Mouse (Mus musculus) hindbrain, embryonic 16.5 days (tissue): ENCODE data around the gene Por. TPM values are rescaled to one million over a fixed set of nuclear protein-coding genes. Genes with fewer than 3 reads are reported as not detected.

Experiments used
- ATAC-seq: fragments of 200-750 bp; cut with Nextera tagmentation; 2 replicates; pipeline ENCODE4 v1.8.0; 2017; ENCODE audit warnings: moderate TSS enrichment, moderate library complexity
- H3K27ac ChIP-seq: fragments of 300-500 bp; sonication (generic); 2 replicates; pipeline ENCODE4 v1.5.1; 2014; ENCODE audit warnings: low read depth, mild to moderate bottlenecking, control low read depth, low read length, moderate library complexity
- H3K27me3 ChIP-seq: fragments of 300-500 bp; sonication (generic); replicated peaks from 2 replicates; pipeline ENCODE4 v1.6.1; 2014; ENCODE audit warnings: low read length; ENCODE audit not compliant: control insufficient read depth, insufficient read depth
- H3K36me3 ChIP-seq: fragments of 300-500 bp; sonication (generic); 2 replicates; pipeline ENCODE4 v1.6.1; 2014; ENCODE audit warnings: mild to moderate bottlenecking, low read length, moderate library complexity, mixed read lengths; ENCODE audit not compliant: control insufficient read depth, insufficient read depth
- H3K4me1 ChIP-seq: fragments of 300-500 bp; sonication (generic); 2 replicates; pipeline ENCODE4 v1.6.1; 2014; ENCODE audit warnings: low read depth, low read length; ENCODE audit not compliant: control insufficient read depth, insufficient read depth
- H3K4me2 ChIP-seq: fragments of 300-500 bp; sonication (generic); 2 replicates; pipeline ENCODE4 v1.6.1; 2014; ENCODE audit warnings: mild to moderate bottlenecking, low read length, control low read depth, moderate library complexity
- H3K4me3 ChIP-seq: fragments of 300-500 bp; sonication (generic); 2 replicates; pipeline ENCODE4 v1.5.1; 2014; ENCODE audit warnings: mild to moderate bottlenecking, low read length, control low read depth, moderate library complexity
- H3K9ac ChIP-seq: fragments of 300-500 bp; sonication (generic); 2 replicates; pipeline ENCODE4 v1.6.1; 2014; ENCODE audit warnings: low read depth, mild to moderate bottlenecking, control low read depth, low read length, moderate library complexity
- H3K9me3 ChIP-seq: fragments of 300-500 bp; sonication (generic); 2 replicates; pipeline ENCODE4 v1.6.1; 2014; ENCODE audit warnings: mild to moderate bottlenecking, low read length, moderate library complexity; ENCODE audit not compliant: control insufficient read depth
- WGBS: fragments of 180-500 bp; shearing (Covaris S2); extraction: QIAGEN DNeasy Blood & Tissue Kit; methylation state at CpG from one replicate; pipeline ENCODE4 v1.1.7; 2014; 5-methylcytosine and 5-hydroxymethylcytosine counted together
- polyA plus RNA-seq: library from polyadenylated mRNA; unstranded; fragments of >200 nt; fragmentation: Nextera tagmentation; extraction: Ambion mirVana; gene quantifications from 2 replicates; pipeline ENCODE4 v1.2.1, GENCODE M21; 2015

Gene Por
- polyA plus RNA-seq, 1 experiment from 2014 or later: 101 TPM

DNA sequence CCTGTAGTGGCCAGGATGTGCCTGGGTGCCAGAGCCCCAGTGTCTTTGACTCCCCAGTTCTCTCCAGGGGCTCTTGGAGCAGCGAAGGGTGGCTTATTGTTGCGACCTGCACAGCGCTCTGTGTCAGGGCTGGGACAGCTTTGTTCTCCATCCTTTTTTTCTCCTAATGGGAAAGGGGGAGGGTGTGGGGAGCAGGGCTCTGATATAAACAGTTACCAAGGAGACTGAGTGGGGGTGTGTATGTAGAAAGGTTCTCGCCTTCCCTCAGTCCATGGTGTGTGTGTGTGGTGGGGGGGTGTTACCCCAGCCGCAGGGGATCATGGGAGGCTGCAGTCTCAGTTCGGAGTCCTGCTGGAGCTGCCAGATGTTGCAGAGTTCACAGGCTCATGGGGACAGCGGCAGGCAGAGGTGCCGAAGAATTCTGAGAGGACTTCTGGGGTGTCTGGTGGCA is 55.6 kb downstream of the Por start:
- Histone ChIP-seq H3K4me1 (peaks cover 31% of the 10 kb centered on the region), H3K27ac (peak overlapping the region; percentile 74), H3K4me2 (peak overlapping the region; percentile 29), H3K36me3 (peaks cover 13% of the 10 kb centered on the region), H3K27me3 (no peaks in the 10 kb centered on the region), H3K9me3 (no peaks in the 10 kb centered on the region), H3K4me3 (peak overlapping the region; percentile 12; the same call in 1 of the 2 replicates), H3K9ac (peak overlapping the region; percentile 55)
- 2% methylated on average over 8 of the region's 8 CpGs for WGBS
- ATAC-seq: peak; percentile 77

DNA sequence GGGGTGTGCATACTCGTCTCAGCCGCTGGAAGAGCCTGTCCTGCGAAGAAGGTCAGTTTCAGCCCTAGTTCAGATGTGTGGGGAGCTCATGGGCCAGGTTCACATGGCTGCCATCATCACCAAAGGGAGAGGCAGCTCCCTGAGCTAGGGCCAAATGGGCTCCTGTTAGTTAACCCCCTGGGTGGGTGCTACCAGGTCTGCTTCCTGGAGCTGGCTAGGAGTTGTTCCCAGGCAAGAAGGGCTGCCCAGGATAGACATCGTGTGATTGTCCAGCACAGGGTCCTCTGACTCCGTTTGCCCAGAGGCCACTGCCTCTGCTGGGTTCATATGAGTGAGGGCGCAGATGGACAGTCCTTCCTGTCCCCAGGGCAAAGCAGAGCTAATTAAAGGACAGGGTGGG is 56.2 kb downstream of the Por start:
- Histone ChIP-seq H3K36me3 (peaks cover 19% of the 10 kb centered on the region), H3K4me3 (peak overlapping the region; percentile 12; the same call in 1 of the 2 replicates), H3K9me3 (no peaks in the 10 kb centered on the region), H3K4me2 (peak overlapping the region; percentile 29), H3K27me3 (no peaks in the 10 kb centered on the region), H3K27ac (peak overlapping the region; percentile 74), H3K9ac (peak overlapping the region; percentile 55), H3K4me1 (peaks cover 31% of the 10 kb centered on the region)
- WGBS: 17% methylated on average over 6 of the region's 6 CpGs
- ATAC-seq: no peak

DNA sequence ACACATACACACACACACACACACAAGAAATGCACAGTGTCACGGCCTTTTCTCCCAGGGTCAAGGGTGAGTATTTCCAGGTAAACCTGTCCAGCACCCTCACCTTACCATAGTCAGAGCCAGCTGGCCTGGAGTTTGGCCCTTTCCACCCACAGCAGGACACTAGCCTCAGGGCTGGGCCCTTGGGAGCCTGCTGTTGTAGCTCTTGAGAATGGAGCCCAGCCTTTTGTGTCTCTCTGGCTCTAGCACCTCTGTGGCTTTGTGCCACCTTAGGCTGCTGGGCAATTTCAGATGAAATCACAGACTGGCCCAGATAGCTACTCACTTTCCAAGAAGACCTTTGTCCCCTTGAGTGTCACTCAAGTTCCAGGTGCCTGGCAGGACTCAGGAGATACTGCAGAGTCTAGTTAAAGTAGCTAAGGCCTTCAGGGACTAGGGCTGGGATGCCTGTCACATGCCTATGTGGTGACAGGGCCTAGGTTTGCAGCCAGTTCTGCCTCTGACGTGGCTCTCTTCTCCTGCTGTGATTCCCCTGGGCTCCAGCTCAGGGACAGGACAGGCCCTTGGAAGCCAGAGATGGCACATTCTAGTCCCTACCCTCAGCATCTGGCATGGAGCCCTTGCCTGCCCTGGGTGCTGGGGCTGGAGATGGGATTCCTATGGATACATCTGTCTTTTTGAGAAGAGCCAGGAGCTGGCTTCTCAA is 57.0 kb downstream of the Por start:
- peaks cover 31% of the 10 kb centered on the region for H3K4me1 ChIP-seq
- ATAC-seq: no peak
- H3K4me3 ChIP-seq: no peak overlapping the region
- H3K36me3 ChIP-seq: peaks cover 24% of the 10 kb centered on the region
- H3K9ac ChIP-seq: peak overlapping the region; percentile 55
- no peaks in the 10 kb centered on the region for H3K27me3 ChIP-seq
- no peaks in the 10 kb centered on the region for H3K9me3 ChIP-seq
- H3K4me2 ChIP-seq: no peak overlapping the region
- H3K27ac ChIP-seq: peak overlapping the region; percentile 39; the same call in 1 of the 2 replicates
- 62% methylated on average over 2 of the region's 2 CpGs for WGBS

DNA sequence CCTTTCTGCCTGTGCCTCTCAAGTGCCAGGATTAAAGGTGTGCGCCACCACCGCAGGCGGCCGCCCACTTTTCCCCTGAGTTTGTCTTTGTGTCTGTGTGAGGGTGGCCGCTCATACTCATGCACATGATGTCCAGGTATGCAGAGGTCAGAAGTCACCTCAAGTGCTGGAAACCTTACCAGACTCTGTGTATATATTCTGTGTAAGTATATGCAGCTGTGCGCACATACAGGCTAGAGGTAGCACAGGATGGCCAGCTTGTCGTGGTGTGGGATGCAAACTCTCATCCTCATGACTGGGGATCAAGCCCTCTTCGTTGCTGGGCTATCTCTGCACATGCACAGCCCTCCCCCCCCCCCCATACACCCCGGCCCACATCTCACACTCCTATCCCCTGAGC is 58.0 kb downstream of the Por start:
- peaks cover 31% of the 10 kb centered on the region for H3K4me1 ChIP-seq
- no peak overlapping the region for H3K4me2 ChIP-seq
- peaks cover 26% of the 10 kb centered on the region for H3K36me3 ChIP-seq
- no peak for ATAC-seq
- no peak overlapping the region for H3K27ac ChIP-seq
- H3K27me3 ChIP-seq: no peaks in the 10 kb centered on the region
- 92% methylated on average over 9 of the region's 9 CpGs for WGBS
- no peak overlapping the region for H3K9ac ChIP-seq
- H3K4me3 ChIP-seq: no peak overlapping the region
- no peaks in the 10 kb centered on the region for H3K9me3 ChIP-seq

DNA sequence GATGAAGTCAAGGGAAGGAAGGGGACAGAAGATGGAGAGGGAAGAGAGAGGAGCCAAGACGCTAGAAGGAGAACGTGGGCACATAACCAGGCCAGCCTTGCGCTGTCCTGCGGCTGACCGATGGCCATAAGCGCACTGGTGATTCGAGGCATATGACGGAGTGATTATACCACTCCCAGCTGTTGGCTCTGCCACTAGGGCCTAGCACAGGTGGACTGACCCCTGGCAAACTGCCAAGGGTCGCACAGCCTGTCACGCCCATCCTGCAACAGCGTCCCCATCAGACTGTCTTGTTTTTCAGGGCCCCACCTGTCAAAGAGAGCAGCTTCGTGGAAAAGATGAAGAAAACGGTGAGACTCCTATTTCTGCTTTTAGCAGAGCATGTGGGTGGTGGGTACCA is 58.5 kb downstream of the Por start:
- no peak overlapping the region for H3K27ac ChIP-seq
- H3K4me3 ChIP-seq: no peak overlapping the region
- WGBS: 94% methylated on average over 13 of the region's 13 CpGs
- no peaks in the 10 kb centered on the region for H3K9me3 ChIP-seq
- H3K4me2 ChIP-seq: no peak overlapping the region
- H3K9ac ChIP-seq: no peak overlapping the region
- ATAC-seq: no peak
- peaks cover 31% of the 10 kb centered on the region for H3K4me1 ChIP-seq
- no peaks in the 10 kb centered on the region for H3K27me3 ChIP-seq
- peaks cover 31% of the 10 kb centered on the region for H3K36me3 ChIP-seq

DNA sequence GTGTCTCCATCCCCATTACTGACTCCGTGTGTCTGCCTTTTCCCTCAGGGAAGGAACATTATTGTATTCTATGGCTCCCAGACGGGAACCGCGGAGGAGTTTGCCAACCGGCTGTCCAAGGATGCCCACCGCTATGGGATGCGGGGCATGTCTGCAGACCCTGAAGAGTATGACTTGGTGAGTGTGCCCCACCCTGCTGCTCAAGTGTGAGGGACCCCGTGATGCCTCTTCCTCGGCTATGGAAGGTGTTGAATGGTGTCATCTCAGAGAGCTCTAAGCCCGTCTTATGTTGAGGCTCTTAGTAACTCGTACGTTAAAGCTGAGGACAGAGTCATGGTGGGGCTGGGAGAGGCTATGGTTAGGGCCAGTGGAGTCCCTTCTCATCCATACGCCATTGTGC is 59.5 kb downstream of the Por start:
- Histone ChIP-seq H3K4me1 (peaks cover 30% of the 10 kb centered on the region), H3K27me3 (no peaks in the 10 kb centered on the region), H3K9me3 (no peaks in the 10 kb centered on the region), H3K4me2 (no peak overlapping the region), H3K36me3 (peaks cover 41% of the 10 kb centered on the region), H3K9ac (no peak overlapping the region), H3K27ac (no peak overlapping the region), H3K4me3 (no peak overlapping the region)
- ATAC-seq: no peak
- WGBS: 88% methylated on average over 13 of the region's 13 CpGs

DNA sequence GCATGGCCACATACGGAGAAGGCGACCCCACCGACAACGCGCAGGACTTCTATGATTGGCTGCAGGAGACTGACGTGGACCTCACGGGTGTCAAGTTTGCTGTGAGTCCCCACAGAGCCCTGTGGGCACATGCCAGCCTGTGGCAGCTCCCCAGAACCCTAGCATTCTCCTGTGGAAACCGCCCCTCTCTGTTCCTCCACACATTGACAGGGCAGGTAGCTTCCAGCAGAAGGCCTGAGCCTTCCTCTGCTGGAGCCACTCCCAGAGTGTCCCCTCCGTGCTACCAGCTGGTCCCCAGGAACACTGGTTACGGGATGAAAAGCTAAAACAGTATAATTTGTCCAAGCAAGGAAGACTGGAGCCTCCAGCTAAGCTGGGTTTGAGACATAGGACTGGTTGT is 60.4 kb downstream of the Por start:
- Histone ChIP-seq H3K4me2 (no peak overlapping the region), H3K27ac (no peak overlapping the region), H3K36me3 (peaks cover 49% of the 10 kb centered on the region), H3K9me3 (no peaks in the 10 kb centered on the region), H3K4me3 (no peak overlapping the region), H3K9ac (no peak overlapping the region), H3K4me1 (peaks cover 20% of the 10 kb centered on the region), H3K27me3 (no peaks in the 10 kb centered on the region)
- WGBS: 96% methylated on average over 10 of the region's 10 CpGs
- no peak for ATAC-seq

DNA sequence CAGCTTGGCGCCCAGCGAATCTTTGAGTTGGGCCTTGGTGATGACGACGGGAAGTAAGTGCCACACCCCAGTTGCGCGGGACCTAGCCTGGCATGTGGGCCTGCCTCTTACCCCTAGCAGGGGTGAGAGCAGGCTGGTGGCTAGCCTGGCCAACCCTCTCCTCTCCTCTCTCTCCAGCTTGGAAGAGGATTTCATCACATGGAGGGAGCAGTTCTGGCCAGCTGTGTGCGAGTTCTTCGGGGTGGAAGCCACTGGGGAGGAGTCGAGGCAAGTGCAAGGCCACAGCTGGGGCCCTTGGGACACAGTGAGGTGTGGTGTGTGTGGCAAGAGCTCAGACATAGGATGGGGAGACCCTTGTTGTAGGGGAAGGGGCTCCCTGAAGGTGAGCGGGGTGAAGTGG is 61.1 kb downstream of the Por start:
- Histone ChIP-seq H3K27ac (no peak overlapping the region), H3K4me1 (peaks cover 14% of the 10 kb centered on the region), H3K4me3 (no peak overlapping the region), H3K27me3 (no peaks in the 10 kb centered on the region), H3K9ac (no peak overlapping the region), H3K4me2 (no peak overlapping the region), H3K9me3 (no peaks in the 10 kb centered on the region), H3K36me3 (peaks cover 55% of the 10 kb centered on the region)
- 92% methylated on average over 10 of the region's 10 CpGs for WGBS
- ATAC-seq: no peak

DNA sequence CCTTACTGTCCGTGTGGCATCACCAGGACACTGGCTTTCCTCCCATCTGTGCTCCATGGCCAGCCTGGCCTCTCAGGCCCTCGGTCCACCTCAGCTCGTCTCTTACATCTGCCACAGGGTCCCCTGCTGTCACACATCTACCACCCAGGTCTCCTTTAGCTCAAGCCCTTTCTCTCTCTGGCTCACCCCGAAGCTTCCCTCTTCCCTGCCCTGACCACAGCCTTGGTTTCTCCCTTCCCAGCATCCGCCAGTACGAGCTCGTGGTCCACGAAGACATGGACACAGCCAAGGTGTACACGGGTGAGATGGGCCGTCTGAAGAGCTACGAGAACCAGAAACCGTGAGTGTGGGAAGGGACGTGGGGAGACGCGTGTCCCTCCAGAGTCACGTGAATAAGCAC is 61.5 kb downstream of the Por start:
- 96% methylated on average over 16 of the region's 16 CpGs for WGBS
- no peak for ATAC-seq

More for the DNA sequence above, 61.5 kb downstream of the Por start:
- Histone ChIP-seq H3K9ac (no peak overlapping the region), H3K27ac (no peak overlapping the region), H3K36me3 (peaks cover 58% of the 10 kb centered on the region), H3K4me1 (peaks cover 10% of the 10 kb centered on the region), H3K9me3 (no peaks in the 10 kb centered on the region), H3K4me3 (no peak overlapping the region), H3K4me2 (no peak overlapping the region), H3K27me3 (no peaks in the 10 kb centered on the region)
